Mouse (Mus musculus): Measurements from ENCODE around the gene Hcfc1r1. TPM values are rescaled to one million over a fixed set of nuclear protein-coding genes. Genes with fewer than 3 reads are reported as not detected.

The Hcfc1r1 gene
- total and polyA plus RNA-seq, 3 experiments: 6.0 to 26.5 (median 8.9) TPM

- dilution Hi-C loops (cut with MboI; ENCODE audit: extremely low pct_ligation_motif_present, extremely low pct_unique_long_range_greater_than_20kb, low sequenced_read_pairs): no loop called here
- TF ChIP-seq ZNF384 (IDR thresholded peaks at IDR 0.05; ENCODE audit: low read depth, low read length) (no peak), ETS1 (conservative IDR thresholded peaks at IDR 0.05; ENCODE audit: low read depth, low read length) (no peak), USF2 (conservative IDR thresholded peaks at IDR 0.05; ENCODE audit: low read depth, low read length) (no peak), RAD21 (IDR thresholded peaks at IDR 0.05; ENCODE audit: low read depth, low read length) (no peak), MAFK (IDR thresholded peaks at IDR 0.05; ENCODE audit: insufficient replicate concordance, low read length) (no peak), JUND (conservative IDR thresholded peaks at IDR 0.05; ENCODE audit: low read depth, low read length) (no peak), RCOR1 (conservative IDR thresholded peaks at IDR 0.05; ENCODE audit: low read depth, low read length) (no peak), PAX5 (IDR thresholded peaks at IDR 0.05; ENCODE audit: low read length) (no peak), UBTF (IDR thresholded peaks at IDR 0.05; ENCODE audit: low read depth, low read length) (no peak), EP300 (IDR thresholded peaks at IDR 0.05; ENCODE audit: low read length) (no peak), TBP (conservative IDR thresholded peaks at IDR 0.05; ENCODE audit: low read depth, low read length) (peak; percentile 67; the same call in 1 of the 2 replicates), MAX (IDR thresholded peaks at IDR 0.05; ENCODE audit: low read length) (no peak), IRF4 (IDR thresholded peaks at IDR 0.05; ENCODE audit: low read depth, low read length) (no peak), KAT2A (IDR thresholded peaks at IDR 0.05; ENCODE audit: insufficient replicate concordance, low read length) (no peak), POLR2AphosphoS2 (IDR thresholded peaks at IDR 0.05; ENCODE audit: low read depth, low read length) (no peak; the same call in 1 of the 2 replicates), HCFC1 (IDR thresholded peaks at IDR 0.05; ENCODE audit: low read depth, low read length) (no peak), BHLHE40 (IDR thresholded peaks at IDR 0.05; ENCODE audit: low read depth, low read length) (no peak), CHD1 (IDR thresholded peaks at IDR 0.05; ENCODE audit: low read depth, low read length) (no peak), ZMIZ1 (IDR thresholded peaks at IDR 0.05; ENCODE audit: low read depth, low read length) (peak; percentile 88; the same call in 1 of the 2 replicates), POLR2A (IDR thresholded peaks at IDR 0.05; ENCODE audit: low read depth, low read length) (peak; percentile 92), SIN3A (IDR thresholded peaks at IDR 0.05; ENCODE audit: low read length) (no peak; the same call in 1 of the 2 replicates), CTCF (conservative IDR thresholded peaks at IDR 0.05 in 1 of 2, IDR thresholded peaks at IDR 0.05 in 1 of 2; ENCODE audit: low read depth in 2 of 2, low read length in 2 of 2) (no peak), MAZ (IDR thresholded peaks at IDR 0.05; ENCODE audit: low read depth, low read length) (no peak), USF1 (IDR thresholded peaks at IDR 0.05; ENCODE audit: low read depth, low read length) (no peak), MXI1 (IDR thresholded peaks at IDR 0.05; ENCODE audit: low read depth, low read length) (peak; percentile 36; the same call in 1 of the 2 replicates), GABPA (IDR thresholded peaks at IDR 0.05; ENCODE audit: insufficient replicate concordance, low read depth, low read length) (no peak), CHD2 (IDR thresholded peaks at IDR 0.05; ENCODE audit: low read length) (no peak), MEF2A (IDR thresholded peaks at IDR 0.05; ENCODE audit: borderline replicate concordance, low read depth, low read length) (no peak), TCF12 (IDR thresholded peaks at IDR 0.05; ENCODE audit: low read depth, low read length) (peak; percentile 84), ZKSCAN1 (IDR thresholded peaks at IDR 0.05; ENCODE audit: borderline replicate concordance, low read depth, low read length) (no peak), NRF1 (IDR thresholded peaks at IDR 0.05; ENCODE audit: low read depth, low read length) (no peak), JUN (IDR thresholded peaks at IDR 0.05; ENCODE audit: insufficient read depth, low read depth, low read length) (no peak), NELFE (IDR thresholded peaks at IDR 0.05; ENCODE audit: low read depth, low read length) (peak; percentile 79), SMC3 (IDR thresholded peaks at IDR 0.05; ENCODE audit: low read depth, low read length) (no peak), E2F4 (IDR thresholded peaks at IDR 0.05; ENCODE audit: insufficient replicate concordance, low read depth, low read length) (0 out of 2 replicates have a peak, but pooled peaks have one; percentile 34), ZC3H11A (IDR thresholded peaks at IDR 0.05; ENCODE audit: low read depth, low read length) (no peak), MYC (IDR thresholded peaks at IDR 0.05; ENCODE audit: low read depth, low read length) (no peak), ELF1 (IDR thresholded peaks at IDR 0.05; ENCODE audit: low read depth, low read length) (peak; percentile 64; the same call in 1 of the 2 replicates)
- H3K27me3 ChIP-seq (replicated peaks): peaks cover 54% of the 10 kb centered on the region
- H3K4me1 ChIP-seq (ENCODE audit: control insufficient read depth in 1 of 2, insufficient read depth in 2 of 2): peaks cover 14 to 42% of the 10 kb centered on the region in 2 experiments
- peak within 1 kb of the TSS; percentile 39 for H3K9ac ChIP-seq (ENCODE audit: insufficient read depth, low read depth)
- H3K36me3 ChIP-seq (replicated peaks in 1 of 2; ENCODE audit: control insufficient read depth in 1 of 2, insufficient read depth in 1 of 2, low read length in 1 of 2): no peaks in the 10 kb centered on the region
- H3K4me2 ChIP-seq (ENCODE audit: insufficient read depth, low read depth, poor library complexity, severe bottlenecking): peak within 1 kb of the TSS; percentile 69
- H3K9me3 ChIP-seq (replicated peaks; ENCODE audit: low read length): no peaks in the 10 kb centered on the region
- H3K27ac ChIP-seq (ENCODE audit: insufficient read depth, low read depth): no peak within 1 kb of the TSS
- peak within 1 kb of the TSS; percentile 51 to 73 (median 66) for H3K4me3 ChIP-seq (replicated peaks in 1 of 3; ENCODE audit: low read depth in 2 of 3, low read length in 2 of 3, poor library complexity in 1 of 3)
- no peaks in the 10 kb centered on the region for H3K79me2 ChIP-seq (replicated peaks; ENCODE audit: control insufficient read depth, extremely low read depth, insufficient read depth, poor library complexity, severe bottlenecking)
- DNase-seq (ENCODE audit: extremely low read depth): peak; percentile 76
- in situ Hi-C loops (cut with MboI; ENCODE audit: low pct_ligation_motif_present, low pct_unique_long_range_greater_than_20kb, low sequenced_read_pairs): loop anchor here (10.0 kb wide), 1 partner anchor 48 kb away; the partner anchor contains the start of genes 1520401A03Rik and Pkmyt1
These were observed 3.9 kb downstream of the Hcfc1r1 start, which contains the start of gene Tnfrsf12a for GRCm38 (mm10) chr17:23677236-23677679. Gene Tnfrsf12a (minus strand): TSS chr17:23677468.

Data from CH12.LX (cell line).